Mouse (Mus musculus): ENCODE data around the gene Ccdc58. TPM values are rescaled to one million over a fixed set of nuclear protein-coding genes. Genes with fewer than 3 reads are reported as not detected.
"Not testable (repeated sequence)": the region's sequence is repeated elsewhere in the genome, so short reads cannot be mapped to it uniquely, and the experiment has no call there.

Gene Ccdc58
- polyA plus RNA-seq, 1 experiment from 2014 or later, result 76.8 TPM

DNA sequence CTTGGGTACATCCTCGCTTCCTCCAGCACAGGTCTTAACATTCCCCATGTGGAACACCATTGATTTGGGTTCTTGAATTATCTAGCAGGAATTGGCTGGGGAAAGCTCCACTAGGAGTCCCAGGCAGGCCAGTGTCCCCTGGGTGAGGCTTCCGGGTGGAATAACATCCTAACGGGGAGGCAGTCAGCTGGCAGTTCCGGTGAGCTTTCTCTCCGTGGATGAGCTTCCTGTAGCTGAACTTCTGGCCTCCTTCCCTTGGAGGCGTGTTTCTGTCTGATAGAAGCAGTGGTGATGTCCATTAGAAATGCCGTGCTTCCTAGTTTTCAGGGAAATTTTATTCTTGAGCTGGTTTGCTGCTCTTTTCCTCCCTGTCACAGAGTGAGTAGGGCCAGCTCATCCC lies 17.6 kb downstream of the Ccdc58 start:
- no peaks in the 10 kb centered on the region for H3K4me1 ChIP-seq
- WGBS, result 88% methylated on average over 7 of the region's 7 CpGs
- no peaks in the 10 kb centered on the region for H3K27me3 ChIP-seq
- H3K4me2 ChIP-seq, result no peak overlapping the region
- no peak overlapping the region for H3K9ac ChIP-seq
- peaks cover 49% of the 10 kb centered on the region for H3K36me3 ChIP-seq (replicated peaks)
- ATAC-seq (ENCODE audit: low FRiP score), result no peak
- no peak overlapping the region for H3K4me3 ChIP-seq (replicated peaks)
- H3K9me3 ChIP-seq, result no peaks in the 10 kb centered on the region
- H3K27ac ChIP-seq, result no peak overlapping the region

DNA sequence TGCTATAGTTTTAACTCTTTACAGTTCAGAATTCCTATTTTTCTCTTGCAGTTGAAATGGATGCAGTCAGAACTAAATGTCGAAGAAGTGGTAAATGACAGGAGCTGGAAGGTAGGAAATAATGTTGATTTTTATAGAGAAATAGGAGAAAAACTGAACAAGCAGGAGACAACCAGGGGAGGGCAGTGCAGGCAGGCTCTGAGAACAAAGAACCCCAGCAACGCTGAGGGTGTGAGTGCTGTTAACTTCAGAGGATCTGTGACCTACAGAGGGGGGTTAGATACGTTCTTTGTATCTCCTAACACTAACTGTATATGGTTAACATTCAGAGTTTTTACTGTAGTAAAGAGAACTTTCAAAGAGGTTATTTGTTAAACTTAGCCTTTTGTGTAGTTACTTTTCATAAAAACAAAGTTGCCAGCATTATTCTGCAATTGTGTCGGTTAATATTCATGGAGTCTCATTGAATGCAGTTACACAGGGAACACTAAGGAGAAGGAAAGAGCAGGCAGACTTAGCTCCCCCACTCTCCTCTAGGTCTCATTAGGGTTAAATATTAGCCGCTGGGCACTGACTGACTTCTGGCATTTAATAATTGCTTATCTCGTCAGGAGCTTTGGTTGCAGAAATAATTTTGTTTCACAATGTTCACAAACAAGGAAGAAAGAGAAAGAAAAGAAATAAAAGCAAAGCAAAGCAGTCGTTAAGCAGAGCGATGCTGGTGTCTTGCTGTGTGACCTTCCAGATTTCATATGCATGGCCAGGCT lies 18.5 kb downstream of the Ccdc58 start:
- Histone ChIP-seq H3K9ac (no peak overlapping the region), H3K4me1 (no peaks in the 10 kb centered on the region), H3K27ac (no peak overlapping the region), H3K4me2 (no peak overlapping the region), H3K4me3 (replicated peaks) (no peak overlapping the region), H3K36me3 (replicated peaks) (peaks cover 46% of the 10 kb centered on the region), H3K9me3 (no peaks in the 10 kb centered on the region), H3K27me3 (no peaks in the 10 kb centered on the region)
- 65% methylated on average over 8 of the region's 8 CpGs for WGBS
- no peak for ATAC-seq (ENCODE audit: low FRiP score)

GRCm38 (mm10) chr16:36090785-36091509 lies 19.5 kb downstream of the Ccdc58 start:
- H3K4me1 ChIP-seq, result no peaks in the 10 kb centered on the region
- H3K27ac ChIP-seq, result no peak overlapping the region
- no peak overlapping the region for H3K4me2 ChIP-seq
- H3K9ac ChIP-seq, result no peak overlapping the region
- H3K27me3 ChIP-seq, result no peaks in the 10 kb centered on the region
- no peak overlapping the region for H3K4me3 ChIP-seq (replicated peaks)
- H3K36me3 ChIP-seq (replicated peaks), result peaks cover 37% of the 10 kb centered on the region
- H3K9me3 ChIP-seq, result no peaks in the 10 kb centered on the region
- no peak for ATAC-seq (ENCODE audit: low FRiP score)
- 87% methylated on average over 11 of the region's 11 CpGs for WGBS

- WGBS, result 86% methylated on average over 3 of the region's 3 CpGs
- Histone ChIP-seq H3K4me1 (no peaks in the 10 kb centered on the region), H3K4me2 (no peak overlapping the region), H3K4me3 (replicated peaks) (no peak overlapping the region), H3K27ac (no peak overlapping the region), H3K9me3 (no peaks in the 10 kb centered on the region), H3K36me3 (replicated peaks) (peaks cover 13% of the 10 kb centered on the region), H3K27me3 (no peaks in the 10 kb centered on the region), H3K9ac (no peak overlapping the region)
- ATAC-seq (ENCODE audit: low FRiP score), result no peak
Observed at GRCm38 (mm10) chr16:36094079-36094478, 22.6 kb downstream of the Ccdc58 start.

GRCm38 (mm10) chr16:36097813-36098499 lies 26.5 kb downstream of the Ccdc58 start:
- H3K27ac ChIP-seq; H3K4me3 ChIP-seq (replicated peaks); H3K36me3 ChIP-seq (replicated peaks); H3K9me3 ChIP-seq; H3K27me3 ChIP-seq; ATAC-seq (ENCODE audit: low FRiP score); H3K4me2 ChIP-seq; H3K9ac ChIP-seq; H3K4me1 ChIP-seq: not testable (repeated sequence)
- 94% methylated on average over 12 of the region's 12 CpGs for WGBS

GRCm38 (mm10) chr16:36101526-36101925 lies 30.0 kb downstream of the Ccdc58 start:
- ATAC-seq (ENCODE audit: low FRiP score), result no peak
- WGBS, result 86% methylated on average over 1 of the region's 1 CpGs
- no peak overlapping the region for H3K9ac ChIP-seq
- no peak overlapping the region for H3K4me3 ChIP-seq (replicated peaks)
- no peak overlapping the region for H3K4me2 ChIP-seq
- H3K27ac ChIP-seq, result no peak overlapping the region
- H3K36me3 ChIP-seq (replicated peaks), result no peaks in the 10 kb centered on the region
- no peaks in the 10 kb centered on the region for H3K4me1 ChIP-seq
- no peaks in the 10 kb centered on the region for H3K9me3 ChIP-seq
- H3K27me3 ChIP-seq, result no peaks in the 10 kb centered on the region

GRCm38 (mm10) chr16:36102211-36102610 lies 30.7 kb downstream of the Ccdc58 start:
- WGBS, result 94% methylated on average over 1 of the region's 1 CpGs
- Histone ChIP-seq H3K9me3 (no peaks in the 10 kb centered on the region), H3K4me1 (no peaks in the 10 kb centered on the region), H3K27ac (no peak overlapping the region), H3K36me3 (replicated peaks) (no peaks in the 10 kb centered on the region), H3K27me3 (no peaks in the 10 kb centered on the region), H3K4me2 (no peak overlapping the region), H3K4me3 (replicated peaks) (no peak overlapping the region), H3K9ac (no peak overlapping the region)
- no peak for ATAC-seq (ENCODE audit: low FRiP score)

- not testable (repeated sequence) for H3K36me3 ChIP-seq (replicated peaks); ATAC-seq (ENCODE audit: low FRiP score); H3K4me2 ChIP-seq; H3K27ac ChIP-seq; H3K9ac ChIP-seq; H3K27me3 ChIP-seq; H3K4me1 ChIP-seq; H3K4me3 ChIP-seq (replicated peaks); H3K9me3 ChIP-seq
Observed at GRCm38 (mm10) chr16:36111486-36111885, 40.0 kb downstream of the Ccdc58 start.

- H3K9me3 ChIP-seq; H3K36me3 ChIP-seq (replicated peaks); ATAC-seq (ENCODE audit: low FRiP score); H3K4me3 ChIP-seq (replicated peaks); H3K27ac ChIP-seq; H3K27me3 ChIP-seq; H3K9ac ChIP-seq; H3K4me2 ChIP-seq; H3K4me1 ChIP-seq: not testable (repeated sequence)
- 93% methylated on average over 6 of the region's 6 CpGs for WGBS
Observed at GRCm38 (mm10) chr16:36115751-36116150, 44.3 kb downstream of the Ccdc58 start.

DNA sequence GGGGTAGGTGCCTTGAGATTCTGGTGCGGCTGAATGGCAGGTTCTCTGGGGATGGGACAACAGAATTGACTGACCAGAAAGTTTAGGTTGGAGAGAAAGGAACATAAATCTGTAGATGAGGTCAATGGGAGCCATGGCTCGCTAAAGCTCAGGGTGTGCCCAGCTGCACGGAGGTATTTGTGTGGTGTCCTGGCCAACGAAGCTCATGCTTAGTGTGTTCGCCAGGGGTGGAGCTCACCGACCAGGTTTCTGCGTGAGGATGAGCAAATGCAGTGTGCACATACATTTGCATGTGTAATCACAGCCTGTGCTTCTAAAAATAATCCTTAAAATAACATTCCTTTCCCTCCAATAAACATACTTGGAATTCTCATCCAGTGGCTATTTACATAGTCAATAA lies 56.6 kb downstream of the Ccdc58 start:
- H3K27ac ChIP-seq, result no peak overlapping the region
- ATAC-seq (ENCODE audit: low FRiP score), result no peak
- H3K9ac ChIP-seq, result no peak overlapping the region
- H3K9me3 ChIP-seq, result no peaks in the 10 kb centered on the region
- no peak overlapping the region for H3K4me3 ChIP-seq (replicated peaks)
- H3K4me1 ChIP-seq, result no peaks in the 10 kb centered on the region
- H3K36me3 ChIP-seq (replicated peaks), result no peaks in the 10 kb centered on the region
- H3K27me3 ChIP-seq, result no peaks in the 10 kb centered on the region
- WGBS, result 92% methylated on average over 7 of the region's 7 CpGs
- no peak overlapping the region for H3K4me2 ChIP-seq

GRCm38 (mm10) chr16:36131141-36131540 lies 59.7 kb downstream of the Ccdc58 start, which contains the start of gene Csta1:
TSS of gene Csta1 (minus strand) at chr16:36131241.
- no peaks in the 10 kb centered on the region for H3K36me3 ChIP-seq (replicated peaks)
- H3K27ac ChIP-seq, result no peak within 1 kb of the TSS
- no peaks in the 10 kb centered on the region for H3K4me1 ChIP-seq
- H3K27me3 ChIP-seq, result no peaks in the 10 kb centered on the region
- H3K9me3 ChIP-seq, result no peaks in the 10 kb centered on the region
- WGBS, result 86% methylated on average over 1 of the region's 1 CpGs
- H3K9ac ChIP-seq, result no peak within 1 kb of the TSS
- no peak within 1 kb of the TSS for H3K4me2 ChIP-seq
- no peak within 1 kb of the TSS for H3K4me3 ChIP-seq (replicated peaks)
- no peak for ATAC-seq (ENCODE audit: low FRiP score)

GRCm38 (mm10) chr16:36138201-36138600 lies 66.7 kb downstream of the Ccdc58 start:
- no peak overlapping the region for H3K4me2 ChIP-seq
- H3K9ac ChIP-seq, result no peak overlapping the region
- H3K4me1 ChIP-seq, result no peaks in the 10 kb centered on the region
- H3K27ac ChIP-seq, result no peak overlapping the region
- no peaks in the 10 kb centered on the region for H3K27me3 ChIP-seq
- no peak for ATAC-seq (ENCODE audit: low FRiP score)
- H3K36me3 ChIP-seq (replicated peaks), result no peaks in the 10 kb centered on the region
- no peaks in the 10 kb centered on the region for H3K9me3 ChIP-seq
- 72% methylated on average over 2 of the region's 2 CpGs for WGBS
- no peak overlapping the region for H3K4me3 ChIP-seq (replicated peaks)
